ENCODE assay signal across 15 mouse cellular contexts in the genomic region with DNA sequence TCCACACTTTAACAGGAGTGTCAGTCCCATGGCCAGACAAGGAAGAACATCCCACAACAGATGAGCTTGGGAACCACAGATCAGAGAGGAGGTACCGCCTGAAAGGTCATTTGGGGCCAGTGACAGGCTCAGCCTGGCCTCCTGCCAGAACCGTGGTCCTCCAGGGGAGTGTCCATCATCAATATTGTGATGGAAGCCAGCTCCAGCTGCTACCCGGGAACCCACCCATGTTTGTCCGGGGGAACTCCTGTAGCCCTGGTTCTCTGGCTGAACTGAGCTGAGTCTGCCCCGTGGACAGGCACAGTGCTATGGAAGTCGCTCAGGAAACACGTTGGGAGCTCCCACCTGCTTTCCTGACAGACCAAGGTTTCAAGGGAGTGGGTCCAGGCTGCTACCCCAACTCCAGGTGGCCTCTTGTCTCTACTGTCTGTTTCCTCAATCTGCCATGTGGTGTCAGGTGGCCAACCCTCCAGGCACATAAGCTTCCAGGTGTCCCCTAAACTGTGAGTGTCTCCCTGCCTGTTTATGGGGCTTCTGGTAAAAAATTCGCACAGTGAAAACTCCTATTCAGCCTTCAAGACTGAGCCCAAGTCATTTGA. TPM values are rescaled to one million over a fixed set of nuclear protein-coding genes. Genes with fewer than 3 reads are reported as not detected.
"Had no signal": no experiment of that assay in that cellular context is flagged by ENCODE, and none has a peak within 500 bp of the region (broad histone marks: within the 10 kb centered on the region; RNA-seq: fewer than 3 reads in every experiment).

No protein-coding gene starts in this region.

- DNase-seq: lung, adult 18-20 months; lung, embryonic 14.5 days; lung, postnatal 10 days; lung, postnatal 4 days; right cerebral cortex, postnatal 14 days; thymus, adult 2 months; thymus, postnatal 25 days; thymus, postnatal 4 days had no signal

- H3K27ac ChIP-seq: midbrain, embryonic 13.5 days; midbrain, embryonic 15.5 days; neural tube, embryonic 12.5 days; stomach, embryonic 15.5 days; stomach, postnatal 0 days had no signal

- H3K36me3 ChIP-seq: midbrain, embryonic 13.5 days; midbrain, embryonic 15.5 days; neural tube, embryonic 12.5 days; stomach, embryonic 15.5 days had no signal

- H3K4me2 ChIP-seq: lung, embryonic 14.5 days; midbrain, embryonic 11.5 days; midbrain, embryonic 13.5 days; midbrain, embryonic 15.5 days; neural tube, embryonic 12.5 days; stomach, embryonic 15.5 days had no signal

- H3K9ac ChIP-seq: lung, embryonic 14.5 days; midbrain, embryonic 13.5 days; midbrain, embryonic 15.5 days; neural tube, embryonic 12.5 days; stomach, embryonic 15.5 days had no signal

- H3K9me3 ChIP-seq: midbrain, embryonic 13.5 days; midbrain, embryonic 15.5 days; neural tube, embryonic 12.5 days; stomach, embryonic 15.5 days had no signal

- H3K4me3 ChIP-seq: midbrain, embryonic 13.5 days; midbrain, embryonic 15.5 days; neural tube, embryonic 12.5 days; stomach, embryonic 15.5 days had no signal

- ATAC-seq: midbrain, embryonic 13.5 days; midbrain, embryonic 15.5 days had no signal

RNA-seq across cellular contexts. Expression of a gene that starts 14.2 kb away (rescaled TPM):
- total RNA-seq: neutrophil, adult 5-6 weeks had no signal
